Mouse (Mus musculus) gastrocnemius, postnatal 10 days (tissue): ENCODE measurements around the gene Anxa11. TPM values are rescaled to one million over a fixed set of nuclear protein-coding genes. Genes with fewer than 3 reads are reported as not detected.
A peak's percentile ranks its signal among the peaks of the same experiment; 100 is the strongest.
"Not testable (repeated sequence)": the region's sequence is repeated elsewhere in the genome, so short reads cannot be mapped to it uniquely, and the experiment has no call there.

Experiments
- DNase-seq: peaks from one replicate; pipeline ENCODE4 v3.0.0; 2021; ENCODE audit warnings: mixed read lengths
- total RNA-seq, 2 experiments: library from RNA; stranded (reverse); gene quantifications; 2 replicates each; pipeline ENCODE4 v1.2.3; 2021

The Anxa11 gene
- total RNA-seq, 2 experiments from 2014 or later = 95.6 to 97.7 TPM

- no peak for DNase-seq
Measured at GRCm38 (mm10) chr14:25841579-25841978, 377 bp upstream of the Anxa11 start.

GRCm38 (mm10) chr14:25842688-25843003 is 690 bp downstream of the Anxa11 start:
- DNase-seq = no peak

- DNase-seq = no peak
Measured at GRCm38 (mm10) chr14:25844372-25844771, 2.4 kb downstream of the Anxa11 start.

GRCm38 (mm10) chr14:25845832-25846383 is 4.0 kb downstream of the Anxa11 start:
- DNase-seq = no peak

- no peak for DNase-seq
Measured at GRCm38 (mm10) chr14:25846516-25846915, 4.6 kb downstream of the Anxa11 start.

- DNase-seq = no peak
Measured at GRCm38 (mm10) chr14:25847660-25848059, 5.7 kb downstream of the Anxa11 start.

GRCm38 (mm10) chr14:25848237-25848636 is 6.3 kb downstream of the Anxa11 start:
- no peak for DNase-seq

- not testable (repeated sequence) for DNase-seq
Measured at GRCm38 (mm10) chr14:25848708-25849107, 6.8 kb downstream of the Anxa11 start.

GRCm38 (mm10) chr14:25850433-25850832 is 8.5 kb downstream of the Anxa11 start:
- DNase-seq = no peak

GRCm38 (mm10) chr14:25851189-25851588 is 9.2 kb downstream of the Anxa11 start:
- DNase-seq = no peak

GRCm38 (mm10) chr14:25852121-25852561 is 10.2 kb downstream of the Anxa11 start:
- DNase-seq = no peak

GRCm38 (mm10) chr14:25853295-25853694 is 11.3 kb downstream of the Anxa11 start:
- no peak for DNase-seq

GRCm38 (mm10) chr14:25853717-25854452 is 11.9 kb downstream of the Anxa11 start:
- no peak for DNase-seq

- DNase-seq = no peak
Measured at GRCm38 (mm10) chr14:25855241-25855885, 13.4 kb downstream of the Anxa11 start.

GRCm38 (mm10) chr14:25857168-25857621 is 15.2 kb downstream of the Anxa11 start:
- DNase-seq = no peak

- DNase-seq = no peak
Measured at GRCm38 (mm10) chr14:25857940-25858339, 16.0 kb downstream of the Anxa11 start.

GRCm38 (mm10) chr14:25861771-25862530 is 20.0 kb downstream of the Anxa11 start:
- no peak for DNase-seq

- DNase-seq = no peak
Measured at GRCm38 (mm10) chr14:25863721-25864120, 21.8 kb downstream of the Anxa11 start.

GRCm38 (mm10) chr14:25865251-25865650 is 23.3 kb downstream of the Anxa11 start:
- no peak for DNase-seq

GRCm38 (mm10) chr14:25866384-25866783 is 24.4 kb downstream of the Anxa11 start:
- DNase-seq = no peak

GRCm38 (mm10) chr14:25866832-25867231 is 24.9 kb downstream of the Anxa11 start:
- DNase-seq = peak; percentile 47

- no peak for DNase-seq
Measured at GRCm38 (mm10) chr14:25867834-25868233, 25.9 kb downstream of the Anxa11 start.

GRCm38 (mm10) chr14:25868706-25869105 is 26.8 kb downstream of the Anxa11 start:
- no peak for DNase-seq
